Mouse (Mus musculus): ENCODE data around the gene C1ql3. TPM values are rescaled to one million over a fixed set of nuclear protein-coding genes. Genes with fewer than 3 reads are reported as not detected.
A peak's percentile ranks its signal among the peaks of the same experiment; 100 is the strongest.

C1ql3 gene
- polyA plus RNA-seq (2015; fragmentation: Nextera tagmentation; extraction: Ambion mirVana) = 0.10 and 0.16 TPM in 2 replicates

DNA sequence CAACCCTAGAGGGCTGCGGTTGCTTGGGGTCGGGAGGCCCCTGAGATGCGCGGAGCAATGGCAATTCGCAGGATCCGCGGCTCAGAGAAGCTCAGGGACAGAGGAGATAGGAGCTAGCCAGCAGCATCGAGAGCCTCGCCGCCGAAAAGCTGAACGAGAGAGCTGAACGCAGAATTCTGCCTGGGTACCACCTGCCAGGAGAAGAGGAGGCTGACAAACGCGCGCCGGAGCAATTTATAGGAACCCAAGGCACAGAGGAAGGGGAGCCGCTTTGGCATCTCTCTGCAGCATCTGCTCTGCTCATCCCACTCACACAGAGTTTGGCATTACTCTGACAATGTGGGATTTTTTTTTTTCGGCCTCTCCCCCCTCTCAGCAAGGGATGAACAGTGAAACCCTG, at the start of gene C1ql3:
Gene C1ql3 (minus strand): TSS at position 335 of the 400 bp plus-strand sequence.
- peaks cover 59% of the 10 kb centered on the region for H3K27me3 ChIP-seq
- peak within 1 kb of the TSS; percentile 72 for H3K4me2 ChIP-seq
- WGBS (ENCODE audit: insufficient replicate concordance) = 3% methylated on average over 19 of the region's 19 CpGs
- peak within 1 kb of the TSS; percentile 50 for H3K4me3 ChIP-seq (replicated peaks)
- no peak within 1 kb of the TSS for H3K27ac ChIP-seq (replicated peaks)
- no peaks in the 10 kb centered on the region for H3K36me3 ChIP-seq (replicated peaks)
- no peak for ATAC-seq (ENCODE audit: insufficient read depth)
- H3K4me1 ChIP-seq (replicated peaks) = peaks cover 15% of the 10 kb centered on the region; the same call in 1 of the 2 replicates
- no peaks in the 10 kb centered on the region for H3K9me3 ChIP-seq (replicated peaks)
- H3K9ac ChIP-seq = no peak within 1 kb of the TSS

- Histone ChIP-seq H3K27me3 (no peaks in the 10 kb centered on the region), H3K4me3 (replicated peaks) (no peak overlapping the region), H3K9ac (no peak overlapping the region), H3K4me1 (replicated peaks) (no peaks in the 10 kb centered on the region), H3K36me3 (replicated peaks) (no peaks in the 10 kb centered on the region), H3K27ac (replicated peaks) (no peak overlapping the region), H3K9me3 (replicated peaks) (no peaks in the 10 kb centered on the region), H3K4me2 (no peak overlapping the region)
- WGBS (ENCODE audit: insufficient replicate concordance) = 68% methylated on average over 5 of the region's 5 CpGs
- no peak for ATAC-seq (ENCODE audit: insufficient read depth)
Observed at GRCm38 (mm10) chr2:13060426-13061170, 49.0 kb upstream of the C1ql3 start.

DNA sequence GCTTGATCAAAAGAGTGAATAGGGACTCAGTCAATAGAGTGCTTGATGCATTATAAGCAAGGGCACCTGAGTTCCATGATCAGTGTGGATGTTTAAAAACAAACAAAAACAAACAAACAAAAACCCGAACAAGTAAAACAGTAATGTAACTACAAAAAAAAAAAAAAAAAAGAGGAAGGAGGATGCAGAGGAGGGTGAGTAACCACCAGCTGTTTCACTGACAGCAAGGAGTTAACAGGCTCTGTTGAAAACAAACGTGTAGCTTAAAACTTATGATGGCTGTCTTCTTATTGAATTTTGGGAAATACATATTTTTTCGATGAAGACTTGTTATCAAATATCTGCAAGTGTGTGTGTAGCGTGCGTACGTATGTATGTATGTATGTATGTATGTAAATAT, 37.0 kb upstream of the C1ql3 start:
- H3K27ac ChIP-seq (replicated peaks) = no peak overlapping the region
- H3K4me3 ChIP-seq (replicated peaks) = no peak overlapping the region
- no peaks in the 10 kb centered on the region for H3K9me3 ChIP-seq (replicated peaks)
- WGBS (ENCODE audit: insufficient replicate concordance) = 72% methylated on average over 6 of the region's 6 CpGs
- peaks cover 20% of the 10 kb centered on the region for H3K4me1 ChIP-seq (replicated peaks)
- H3K27me3 ChIP-seq = no peaks in the 10 kb centered on the region
- H3K36me3 ChIP-seq (replicated peaks) = no peaks in the 10 kb centered on the region
- no peak overlapping the region for H3K9ac ChIP-seq
- no peak for ATAC-seq (ENCODE audit: insufficient read depth)
- H3K4me2 ChIP-seq = no peak overlapping the region

- peak; percentile 99 for ATAC-seq (ENCODE audit: insufficient read depth)
- no peak overlapping the region for H3K9ac ChIP-seq
- H3K4me2 ChIP-seq = peak overlapping the region; percentile 49
Observed at GRCm38 (mm10) chr2:13044555-13044954, 32.9 kb upstream of the C1ql3 start.

GRCm38 (mm10) chr2:13039785-13040184, 28.2 kb upstream of the C1ql3 start:
- Histone ChIP-seq H3K36me3 (replicated peaks) (no peaks in the 10 kb centered on the region), H3K27me3 (no peaks in the 10 kb centered on the region; the same call in 1 of the 2 replicates), H3K4me1 (replicated peaks) (peaks cover 11% of the 10 kb centered on the region), H3K27ac (replicated peaks) (no peak overlapping the region), H3K9ac (no peak overlapping the region), H3K4me2 (no peak overlapping the region), H3K4me3 (replicated peaks) (no peak overlapping the region), H3K9me3 (replicated peaks) (no peaks in the 10 kb centered on the region)
- WGBS (ENCODE audit: insufficient replicate concordance) = 70% methylated on average over 4 of the region's 4 CpGs
- ATAC-seq (ENCODE audit: insufficient read depth) = no peak

More at GRCm38 (mm10) chr2:13044555-13044954, 32.9 kb upstream of the C1ql3 start:
- no peaks in the 10 kb centered on the region for H3K9me3 ChIP-seq (replicated peaks)
- peaks cover 20% of the 10 kb centered on the region for H3K4me1 ChIP-seq (replicated peaks)
- no peaks in the 10 kb centered on the region for H3K36me3 ChIP-seq (replicated peaks)
- H3K27ac ChIP-seq (replicated peaks) = peak overlapping the region; percentile 24; the same call in 1 of the 2 replicates
- no peak overlapping the region for H3K4me3 ChIP-seq (replicated peaks)
- WGBS (ENCODE audit: insufficient replicate concordance) = 59% methylated on average over 4 of the region's 4 CpGs
- H3K27me3 ChIP-seq = no peaks in the 10 kb centered on the region

- WGBS (ENCODE audit: insufficient replicate concordance) = 53% methylated on average over 3 of the region's 3 CpGs
Observed at GRCm38 (mm10) chr2:13038772-13039171, 27.2 kb upstream of the C1ql3 start.

GRCm38 (mm10) chr2:13018861-13019260, 7.3 kb upstream of the C1ql3 start:
- no peaks in the 10 kb centered on the region for H3K4me1 ChIP-seq (replicated peaks)
- no peak overlapping the region for H3K9ac ChIP-seq
- WGBS (ENCODE audit: insufficient replicate concordance) = 49% methylated on average over 1 of the region's 1 CpGs
- no peak overlapping the region for H3K27ac ChIP-seq (replicated peaks)
- H3K27me3 ChIP-seq = peaks cover 1% of the 10 kb centered on the region; the same call in 1 of the 2 replicates
- no peak overlapping the region for H3K4me3 ChIP-seq (replicated peaks)
- H3K9me3 ChIP-seq (replicated peaks) = no peaks in the 10 kb centered on the region
- no peaks in the 10 kb centered on the region for H3K36me3 ChIP-seq (replicated peaks)
- H3K4me2 ChIP-seq = no peak overlapping the region
- no peak for ATAC-seq (ENCODE audit: insufficient read depth)

More at GRCm38 (mm10) chr2:13038772-13039171, 27.2 kb upstream of the C1ql3 start:
- Histone ChIP-seq H3K4me1 (replicated peaks) (peaks cover under 1% of the 10 kb centered on the region; the same call in 1 of the 2 replicates), H3K36me3 (replicated peaks) (no peaks in the 10 kb centered on the region), H3K9me3 (replicated peaks) (no peaks in the 10 kb centered on the region), H3K4me3 (replicated peaks) (no peak overlapping the region), H3K9ac (no peak overlapping the region), H3K27me3 (no peaks in the 10 kb centered on the region; the same call in 1 of the 2 replicates), H3K27ac (replicated peaks) (no peak overlapping the region), H3K4me2 (no peak overlapping the region)
- ATAC-seq (ENCODE audit: insufficient read depth) = no peak

- H3K4me2 ChIP-seq = no peak overlapping the region
- H3K9me3 ChIP-seq (replicated peaks) = no peaks in the 10 kb centered on the region
- no peaks in the 10 kb centered on the region for H3K36me3 ChIP-seq (replicated peaks)
- no peak for ATAC-seq (ENCODE audit: insufficient read depth)
- no peak overlapping the region for H3K27ac ChIP-seq (replicated peaks)
- H3K9ac ChIP-seq = no peak overlapping the region
- no peak overlapping the region for H3K4me3 ChIP-seq (replicated peaks)
- peaks cover 6% of the 10 kb centered on the region for H3K27me3 ChIP-seq
- no peaks in the 10 kb centered on the region for H3K4me1 ChIP-seq (replicated peaks)
- 38% methylated on average over 5 of the region's 5 CpGs for WGBS (ENCODE audit: insufficient replicate concordance)
Observed at GRCm38 (mm10) chr2:13018382-13018781, 6.8 kb upstream of the C1ql3 start.

DNA sequence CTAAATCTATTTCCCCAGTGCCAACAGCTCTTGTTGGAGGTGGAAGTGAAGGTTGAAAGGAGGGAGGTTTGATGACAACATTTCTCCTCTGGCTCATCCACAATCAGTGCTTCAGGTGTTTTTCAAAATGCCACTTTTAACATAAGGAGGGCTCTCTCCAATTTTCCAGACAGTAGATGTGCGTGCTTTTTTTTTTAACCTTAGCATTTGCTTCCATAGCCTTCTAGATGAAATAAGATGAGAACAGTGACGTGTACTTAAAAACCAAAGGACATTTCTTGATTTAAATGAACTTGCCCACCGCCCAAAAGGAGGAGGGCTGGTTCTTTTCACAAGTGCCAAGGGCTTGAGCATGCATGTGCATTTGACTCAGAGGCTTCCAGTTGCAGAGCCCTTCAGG, 367 bp upstream of the C1ql3 start:
- 22% methylated on average over 3 of the region's 3 CpGs for WGBS (ENCODE audit: insufficient replicate concordance)
- no peaks in the 10 kb centered on the region for H3K9me3 ChIP-seq (replicated peaks)
- H3K4me3 ChIP-seq (replicated peaks) = no peak overlapping the region
- H3K4me1 ChIP-seq (replicated peaks) = peaks cover 15% of the 10 kb centered on the region; the same call in 1 of the 2 replicates
- H3K27ac ChIP-seq (replicated peaks) = no peak overlapping the region
- H3K9ac ChIP-seq = no peak overlapping the region
- no peak overlapping the region for H3K4me2 ChIP-seq
- no peaks in the 10 kb centered on the region for H3K36me3 ChIP-seq (replicated peaks)
- peaks cover 59% of the 10 kb centered on the region for H3K27me3 ChIP-seq
- no peak for ATAC-seq (ENCODE audit: insufficient read depth)

- under 1% methylated on average over 75 of the region's 75 CpGs for WGBS (ENCODE audit: insufficient replicate concordance)
- Histone ChIP-seq H3K4me3 (replicated peaks) (peak overlapping the region; percentile 50), H3K36me3 (replicated peaks) (no peaks in the 10 kb centered on the region), H3K27me3 (peaks cover 59% of the 10 kb centered on the region), H3K4me1 (replicated peaks) (peaks cover 15% of the 10 kb centered on the region; the same call in 1 of the 2 replicates), H3K27ac (replicated peaks) (no peak overlapping the region), H3K4me2 (peak overlapping the region; percentile 72), H3K9ac (no peak overlapping the region), H3K9me3 (replicated peaks) (no peaks in the 10 kb centered on the region)
- no peak for ATAC-seq (ENCODE audit: insufficient read depth)
Observed at GRCm38 (mm10) chr2:13010460-13011341, 905 bp downstream of the C1ql3 start.

DNA sequence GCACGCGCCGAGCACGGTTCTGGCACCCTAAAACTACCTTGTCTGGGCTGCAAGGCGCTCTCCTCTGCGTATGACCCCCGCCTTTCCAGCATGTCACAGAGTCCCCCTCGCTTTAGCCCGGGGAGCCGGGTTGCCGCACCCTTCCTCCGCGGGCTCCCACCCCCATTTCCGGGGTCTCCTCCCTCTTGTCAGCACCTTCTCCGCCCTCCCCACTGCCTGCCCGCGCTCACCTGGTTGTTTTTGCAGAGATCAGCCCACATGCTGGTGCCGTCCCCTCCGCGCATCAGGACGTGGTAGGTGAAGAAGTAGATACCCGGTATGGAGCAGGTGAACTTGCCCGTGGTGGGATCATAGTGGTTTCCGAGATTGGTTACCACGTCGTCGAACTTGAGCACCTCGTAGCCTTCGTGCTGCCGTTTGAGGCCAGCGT, 1.6 kb downstream of the C1ql3 start:
- H3K9ac ChIP-seq = no peak overlapping the region
- H3K4me2 ChIP-seq = peak overlapping the region; percentile 72
- peaks cover 59% of the 10 kb centered on the region for H3K27me3 ChIP-seq
- ATAC-seq (ENCODE audit: insufficient read depth) = peak; percentile 25; the same call in 1 of the 2 replicates
- no peaks in the 10 kb centered on the region for H3K36me3 ChIP-seq (replicated peaks)
- H3K9me3 ChIP-seq (replicated peaks) = no peaks in the 10 kb centered on the region
- peak overlapping the region; percentile 50 for H3K4me3 ChIP-seq (replicated peaks)
- H3K27ac ChIP-seq (replicated peaks) = no peak overlapping the region
- peaks cover 15% of the 10 kb centered on the region; the same call in 1 of the 2 replicates for H3K4me1 ChIP-seq (replicated peaks)
- 4% methylated on average over 31 of the region's 31 CpGs for WGBS (ENCODE audit: insufficient replicate concordance)
